Mouse (Mus musculus) cerebellum, adult 11 months (tissue): ENCODE data around the gene Gm20458.

Experiments
- DNase-seq: peaks from one replicate; pipeline ENCODE4 v3.0.0; 2022

Gm20458 gene

DNA sequence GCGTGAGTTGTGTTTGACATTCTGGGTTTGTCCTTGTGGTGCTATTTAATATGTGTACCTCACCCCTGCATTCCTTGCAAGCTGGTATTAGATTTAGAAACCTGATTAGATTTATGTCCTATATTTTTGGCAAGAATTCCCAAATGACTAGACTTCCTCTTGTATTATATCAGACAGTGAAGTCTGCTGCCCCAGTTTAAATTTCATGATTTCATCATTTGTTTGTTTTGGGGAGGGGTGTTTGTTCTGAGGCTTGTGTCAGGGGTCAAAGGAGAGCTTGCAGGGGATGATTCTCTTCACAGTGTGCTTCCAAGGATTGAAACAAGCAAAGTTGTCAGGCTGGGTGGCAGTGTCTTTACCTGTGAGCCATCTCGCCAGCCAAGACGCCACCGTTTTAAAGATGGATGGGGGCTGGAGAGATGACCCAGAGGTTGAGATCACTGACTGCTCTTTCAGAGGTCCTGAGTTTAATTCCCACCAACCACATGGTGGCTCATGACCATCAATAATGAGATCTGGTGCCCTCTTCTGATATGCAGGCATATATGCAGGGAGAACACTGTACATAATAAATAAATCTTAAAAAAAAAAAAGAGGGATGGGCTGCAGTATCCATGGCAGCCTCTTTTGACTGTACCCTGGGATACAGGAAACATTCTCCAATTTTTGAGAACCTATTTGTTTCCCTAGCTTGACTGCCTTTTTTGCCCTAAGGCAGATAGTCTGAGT lies 45.0 kb downstream of the Gm20458 start:
- DNase-seq, result no peak

DNA sequence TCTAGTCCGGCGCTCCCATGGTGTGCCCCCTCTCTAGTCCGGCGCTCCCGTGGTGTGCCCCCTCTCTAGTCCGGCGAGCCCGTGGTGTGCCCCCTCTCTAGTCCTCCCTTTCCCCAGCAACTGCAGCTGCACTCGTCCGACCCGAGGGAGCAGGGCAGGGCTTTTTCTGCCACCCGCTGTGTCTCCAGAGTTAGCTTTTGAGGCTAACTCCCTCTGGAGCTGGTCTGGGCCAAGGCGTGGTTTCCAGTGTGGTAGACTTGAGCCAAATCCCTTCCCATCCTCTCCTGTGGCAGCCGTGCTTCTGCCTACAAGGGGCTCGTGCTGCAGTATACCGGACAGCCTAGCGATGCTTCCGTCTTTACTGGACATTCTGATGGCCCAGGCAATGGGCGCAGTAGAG lies 47.0 kb downstream of the Gm20458 start:
- no peak for DNase-seq

- no peak for DNase-seq
These were observed 49.9 kb downstream of the Gm20458 start for GRCm38 (mm10) chr2:164510621-164511190.

DNA sequence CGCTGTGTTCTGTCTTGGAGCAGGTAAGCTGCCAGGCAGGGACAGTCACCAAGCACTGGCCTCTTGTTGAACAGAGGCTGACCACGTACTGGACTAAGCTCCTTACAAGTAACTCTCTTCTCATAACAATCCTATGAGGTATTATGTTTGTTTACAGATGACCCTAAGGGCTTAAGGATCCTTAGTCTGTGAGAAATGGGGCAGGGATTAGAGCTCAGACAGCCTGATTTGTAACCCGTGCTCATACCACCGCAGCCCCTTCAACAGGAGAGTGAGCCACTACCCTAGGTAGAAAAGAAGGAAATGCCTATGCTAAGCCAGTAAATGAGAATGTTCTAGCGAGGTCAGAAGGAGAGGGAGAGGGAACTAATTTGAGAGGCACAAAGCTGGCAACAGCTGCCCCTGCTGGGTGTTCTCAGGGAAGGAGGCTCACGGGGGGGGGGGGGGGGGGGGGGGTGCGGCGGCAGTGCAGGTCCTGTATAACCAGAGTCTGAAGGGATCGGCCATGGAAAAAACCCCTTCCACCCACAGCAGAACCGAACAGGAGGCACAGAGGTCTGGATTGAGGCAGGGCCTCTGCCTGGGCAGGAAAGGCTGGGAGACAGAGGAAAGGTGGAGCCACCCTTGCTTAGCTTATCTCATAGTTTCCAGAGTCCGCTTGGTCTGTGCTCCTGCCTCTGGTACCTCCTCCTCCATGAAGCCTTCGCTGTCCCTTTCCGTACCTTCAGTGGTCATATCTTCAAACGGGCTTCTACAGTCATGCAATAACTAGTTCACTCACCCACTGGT lies 51.5 kb downstream of the Gm20458 start:
- no peak for DNase-seq

- DNase-seq, result no peak
These were observed 52.6 kb downstream of the Gm20458 start for GRCm38 (mm10) chr2:164513389-164513788.

DNA sequence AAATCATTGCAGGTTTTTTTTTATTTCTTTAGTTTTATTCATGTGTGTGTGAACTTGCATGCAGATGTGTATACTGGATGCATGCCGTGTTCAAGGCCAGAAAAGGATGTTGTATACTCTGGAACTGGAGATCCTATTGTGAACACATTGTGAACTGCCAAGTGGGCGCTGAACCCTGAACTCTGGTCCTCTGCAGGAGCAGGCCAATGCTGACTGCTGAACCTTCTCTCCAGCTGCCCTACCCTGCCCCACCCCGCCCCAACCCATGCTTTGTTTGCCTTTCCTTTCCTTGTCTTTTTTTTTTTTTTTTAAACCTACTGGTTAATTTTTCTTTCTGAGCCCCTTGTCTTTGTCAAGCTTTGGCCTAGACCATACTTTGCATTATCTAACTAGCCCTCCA lies 54.1 kb downstream of the Gm20458 start:
- no peak for DNase-seq

DNA sequence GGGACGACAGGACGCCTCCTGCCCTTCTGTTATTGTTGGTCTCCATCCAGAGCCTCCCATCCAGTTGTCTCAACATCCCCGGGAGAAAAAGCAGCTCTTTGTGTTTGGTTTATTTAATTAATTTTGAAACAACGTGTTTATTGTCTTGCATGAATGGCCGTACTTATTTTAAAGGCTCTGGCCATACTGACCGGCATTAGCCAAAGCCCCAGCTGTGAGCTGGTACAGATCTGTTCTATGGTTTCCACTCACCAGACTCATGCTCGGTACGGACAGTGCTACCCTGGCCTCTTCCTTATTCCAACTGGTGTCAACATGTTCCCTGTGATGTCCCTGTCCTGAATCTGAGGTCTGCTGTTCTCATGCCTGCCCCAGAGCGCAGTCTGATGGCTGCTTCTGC lies 55.1 kb downstream of the Gm20458 start:
- DNase-seq, result no peak

- no peak for DNase-seq
These were observed 55.8 kb downstream of the Gm20458 start for GRCm38 (mm10) chr2:164516592-164516991.

DNA sequence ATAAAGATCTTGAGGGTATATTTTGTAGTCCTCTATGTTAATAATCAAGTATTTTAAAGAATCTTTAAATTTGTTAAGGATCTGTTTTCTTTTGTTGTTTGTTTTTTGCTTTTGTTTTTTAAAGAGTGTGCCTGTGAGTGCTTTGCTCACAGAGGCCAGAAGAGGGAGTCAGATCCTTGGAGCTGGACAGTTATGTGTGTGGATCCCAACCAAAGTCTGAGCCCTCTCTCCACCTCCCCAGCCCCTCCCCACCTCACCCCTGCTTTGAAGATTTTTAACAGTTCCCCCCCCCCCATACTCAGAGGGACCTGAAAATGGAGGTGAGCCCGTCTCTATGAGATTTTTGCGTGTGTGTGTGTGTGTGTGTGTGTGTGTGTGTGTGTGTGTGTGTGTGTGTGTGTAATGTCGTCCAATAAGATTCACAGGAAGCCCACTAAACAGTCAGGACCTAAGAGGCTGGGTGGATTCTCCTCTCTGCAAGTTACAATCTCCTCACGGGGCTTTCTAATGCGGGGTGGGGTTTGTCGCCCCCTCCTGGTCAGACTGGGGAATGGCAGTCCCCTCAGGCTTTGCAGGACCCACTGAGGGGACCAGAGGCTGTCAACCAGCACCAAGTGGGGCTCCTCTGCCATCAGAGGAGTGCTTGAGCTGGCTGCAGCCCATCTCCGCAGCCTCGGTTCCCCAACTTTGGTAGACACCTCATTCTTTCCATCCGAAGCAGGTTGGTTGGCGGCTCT lies 56.9 kb downstream of the Gm20458 start:
- peak; percentile 41 for DNase-seq

- no peak for DNase-seq
These were observed 57.8 kb downstream of the Gm20458 start for GRCm38 (mm10) chr2:164518266-164519170.

GRCm38 (mm10) chr2:164519171-164519526 lies 58.4 kb downstream of the Gm20458 start:
- no peak for DNase-seq

GRCm38 (mm10) chr2:164520782-164521181 lies 60.0 kb downstream of the Gm20458 start:
- no peak for DNase-seq

DNA sequence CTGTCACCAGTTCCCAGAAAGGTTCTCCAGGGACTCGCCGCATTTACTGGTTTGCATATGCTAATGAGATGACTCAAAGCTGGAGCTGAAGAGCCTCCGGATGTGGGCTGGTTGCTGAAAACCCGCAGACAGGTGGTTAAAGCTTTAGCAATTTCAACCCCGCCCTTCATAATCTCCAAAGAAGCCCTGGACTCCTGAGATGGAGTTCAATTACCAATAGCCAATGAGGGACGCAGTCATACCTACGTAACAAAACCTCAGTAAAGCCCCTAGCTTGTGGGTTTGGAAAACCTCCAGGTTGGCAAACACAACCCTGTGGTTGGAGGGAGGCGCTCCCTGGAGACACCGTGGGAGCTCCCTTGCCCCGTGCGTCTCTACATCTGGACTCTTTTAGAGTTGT lies 61.1 kb downstream of the Gm20458 start:
- DNase-seq, result no peak

DNA sequence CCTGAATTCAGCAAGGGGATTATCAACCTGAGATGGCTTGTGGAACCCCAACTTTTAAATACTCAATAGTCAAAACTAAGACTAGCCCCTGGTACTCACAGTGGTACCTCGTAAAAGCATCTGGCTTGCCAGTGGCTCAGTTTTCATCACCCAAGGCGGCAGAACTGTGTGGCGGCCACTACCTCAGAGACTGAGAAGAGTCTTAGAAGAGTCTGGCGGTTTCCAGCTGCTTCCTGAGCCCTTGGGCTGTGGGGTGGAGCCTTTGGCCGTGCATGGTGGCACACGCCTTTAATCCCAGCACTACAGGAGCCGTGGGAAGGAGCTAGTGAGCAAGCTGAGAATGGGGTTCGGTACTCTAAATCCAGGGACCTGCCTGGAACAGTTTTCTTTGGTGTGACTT lies 61.5 kb downstream of the Gm20458 start:
- no peak for DNase-seq

DNA sequence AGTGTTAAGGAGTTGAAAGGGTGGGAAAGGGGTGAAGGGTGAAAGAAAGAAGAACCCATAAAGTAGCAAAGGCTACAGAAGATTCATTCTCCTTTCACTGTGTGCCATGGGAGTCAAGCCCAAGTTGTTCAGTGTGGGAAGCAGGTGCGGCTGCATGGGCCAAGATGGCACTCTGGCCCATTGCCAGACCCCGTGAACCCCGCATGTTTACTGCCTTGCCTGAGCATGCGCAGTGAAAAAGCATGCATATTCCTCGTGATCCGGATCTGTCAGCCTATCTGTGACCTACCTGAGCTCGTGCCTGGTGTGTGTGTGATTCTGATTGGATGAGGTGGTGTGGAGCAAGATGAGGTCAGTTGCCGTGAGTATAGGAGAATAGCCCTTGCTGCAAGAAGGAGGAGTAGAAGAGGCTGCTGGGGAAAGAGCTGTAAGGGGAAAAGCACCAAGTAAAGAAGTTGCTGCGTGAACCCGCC lies 62.6 kb downstream of the Gm20458 start:
- DNase-seq, result no peak

GRCm38 (mm10) chr2:164528557-164528956 lies 67.8 kb downstream of the Gm20458 start:
- no peak for DNase-seq

GRCm38 (mm10) chr2:164531169-164531568 lies 70.4 kb downstream of the Gm20458 start:
- peak; percentile 66 for DNase-seq

- DNase-seq, result no peak
These were observed 73.5 kb downstream of the Gm20458 start for GRCm38 (mm10) chr2:164534315-164534714.

- no peak for DNase-seq
These were observed 76.2 kb downstream of the Gm20458 start for GRCm38 (mm10) chr2:164537003-164537402.
